Mouse (Mus musculus) c-Kit-negative CD71-positive TER-119-positive erythroid progenitor cells, embryonic 14.5 days (primary cell): ENCODE measurements around the gene Katnal1.

Source experiments
- DNase-seq: peaks from one replicate; pipeline ENCODE4 v3.0.0-alpha.2; 2013; ENCODE audit warnings: low read depth, low spot score

Katnal1 gene

DNA sequence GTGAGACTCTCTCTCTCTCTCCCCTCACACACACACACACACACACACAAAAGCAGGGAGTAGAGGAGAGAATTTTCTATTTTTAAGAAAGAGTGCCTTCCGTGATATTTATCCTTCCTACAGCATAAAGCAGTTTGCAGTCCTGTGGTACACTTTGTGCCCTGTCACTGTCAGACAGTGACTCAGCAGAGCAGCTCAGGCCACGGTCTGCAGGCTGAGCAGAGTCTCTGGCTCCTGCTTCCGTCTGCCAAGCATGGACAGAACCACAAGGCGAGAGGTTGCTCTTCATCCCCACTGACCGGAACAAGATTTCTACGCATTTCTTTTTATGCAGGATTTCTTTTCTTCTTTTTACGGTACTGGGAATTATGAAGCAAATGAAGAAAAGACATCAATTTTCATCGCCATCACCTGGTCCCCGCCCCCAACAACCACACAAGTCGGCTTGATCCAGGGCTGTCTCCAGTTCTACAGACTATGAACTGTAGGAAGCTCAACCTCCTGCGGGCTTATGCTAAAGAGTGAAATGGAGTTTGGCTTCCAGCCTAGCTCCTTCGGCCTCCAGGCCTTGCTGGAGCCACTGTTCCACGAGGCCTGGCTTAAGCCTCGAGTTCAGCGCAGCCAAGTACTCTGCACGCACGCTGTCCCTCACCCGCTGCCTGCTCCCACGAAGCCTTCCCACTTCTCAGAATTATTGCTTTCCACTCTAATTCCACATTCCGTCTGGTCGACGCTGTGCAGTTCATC is 25.4 kb upstream of the Katnal1 start:
- DNase-seq: no peak

DNA sequence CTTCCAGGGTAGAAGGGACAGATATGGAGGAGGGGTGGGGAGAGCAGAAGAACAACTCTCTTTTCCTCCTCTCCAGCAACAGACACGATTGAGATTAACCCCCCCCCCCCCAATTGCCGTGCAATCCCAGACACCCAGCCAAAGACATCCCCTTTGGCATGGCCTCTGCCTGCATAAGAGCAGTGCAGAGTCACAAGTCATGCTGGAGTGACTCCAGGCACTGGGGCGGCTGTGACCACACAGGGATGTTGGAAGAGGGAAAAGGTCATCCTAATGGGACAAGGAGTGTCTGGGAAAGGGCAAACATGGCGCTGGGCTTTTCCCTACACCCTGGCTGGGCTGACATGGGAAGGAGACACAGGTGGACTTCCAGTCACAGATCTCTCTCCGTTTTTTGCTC is 24.0 kb upstream of the Katnal1 start:
- no peak for DNase-seq

DNA sequence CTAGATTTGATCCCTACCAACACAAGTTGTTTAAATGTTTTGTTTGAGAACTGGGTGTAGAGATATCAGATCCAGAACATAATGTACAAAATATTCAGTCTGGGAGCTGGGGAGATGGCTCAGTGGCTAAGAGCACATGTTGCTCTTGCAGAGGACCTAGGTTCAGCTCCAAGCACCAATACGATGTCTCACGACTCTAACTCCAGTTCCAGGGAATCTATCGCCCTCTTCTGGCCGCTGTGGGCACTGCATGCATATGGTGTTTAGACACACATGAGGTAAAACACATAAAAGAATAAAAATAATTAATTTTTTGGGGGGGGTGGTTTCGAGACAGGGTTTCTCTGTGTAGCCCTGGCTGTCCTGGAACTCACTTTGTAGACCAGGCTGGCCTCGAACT is 23.3 kb upstream of the Katnal1 start:
- DNase-seq: no peak

DNA sequence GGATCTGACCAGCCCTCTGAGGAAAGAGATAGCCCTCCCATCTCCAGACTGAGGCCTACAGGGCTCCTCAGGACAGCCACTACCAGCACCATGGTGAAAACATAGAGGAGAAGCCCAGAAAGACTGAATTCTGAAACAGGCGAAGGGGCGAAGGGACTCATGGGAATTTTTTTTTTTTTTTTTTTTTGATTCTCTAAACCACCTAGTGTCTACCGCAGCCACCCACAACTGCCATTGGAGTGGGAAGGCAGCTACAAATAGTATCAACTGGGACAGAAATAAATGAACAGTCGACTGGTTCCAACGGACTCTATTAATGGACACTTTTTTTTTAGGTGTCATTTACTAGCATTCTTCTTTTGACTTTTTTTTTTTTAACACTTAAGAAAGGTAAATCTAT is 22.2 kb upstream of the Katnal1 start:
- no peak for DNase-seq

DNA sequence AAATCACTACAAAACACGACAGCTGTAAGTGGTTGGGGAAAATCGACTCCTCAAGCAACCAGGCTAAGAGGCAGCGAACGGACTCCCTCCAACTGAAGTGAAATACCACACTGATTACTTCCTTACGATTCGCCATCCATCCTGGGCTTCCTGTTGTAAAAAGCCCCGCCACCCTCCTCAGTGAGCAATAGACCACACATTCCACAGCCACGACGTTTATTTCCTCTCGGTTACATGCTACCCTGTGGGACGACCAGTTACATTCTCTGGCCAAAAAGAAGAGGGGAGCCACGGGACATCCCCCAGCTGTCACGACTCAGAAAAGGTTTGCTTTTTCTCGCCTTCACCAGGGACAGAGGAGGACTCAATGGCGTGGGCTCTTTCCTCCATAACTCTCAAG is 20.9 kb upstream of the Katnal1 start:
- no peak for DNase-seq

DNA sequence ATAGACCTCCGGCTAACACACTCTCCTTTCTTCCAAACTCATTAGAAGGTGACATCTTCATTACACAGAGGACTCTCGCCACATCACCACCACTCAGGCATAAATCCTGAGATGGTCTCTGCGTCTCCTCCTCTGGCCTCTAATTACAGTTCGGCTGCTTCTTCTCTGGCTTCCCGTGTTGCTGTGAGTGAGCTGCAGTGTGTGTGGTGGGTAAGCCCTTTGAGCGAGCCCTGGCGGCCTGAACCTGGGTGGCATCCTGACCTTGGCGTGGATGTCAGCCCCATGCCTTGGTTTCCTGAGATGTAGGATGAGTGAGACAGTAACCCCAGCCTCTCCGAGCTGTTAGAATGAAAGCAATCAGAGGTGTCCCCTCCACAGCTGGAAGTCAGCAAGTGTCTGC is 19.5 kb upstream of the Katnal1 start:
- no peak for DNase-seq

DNA sequence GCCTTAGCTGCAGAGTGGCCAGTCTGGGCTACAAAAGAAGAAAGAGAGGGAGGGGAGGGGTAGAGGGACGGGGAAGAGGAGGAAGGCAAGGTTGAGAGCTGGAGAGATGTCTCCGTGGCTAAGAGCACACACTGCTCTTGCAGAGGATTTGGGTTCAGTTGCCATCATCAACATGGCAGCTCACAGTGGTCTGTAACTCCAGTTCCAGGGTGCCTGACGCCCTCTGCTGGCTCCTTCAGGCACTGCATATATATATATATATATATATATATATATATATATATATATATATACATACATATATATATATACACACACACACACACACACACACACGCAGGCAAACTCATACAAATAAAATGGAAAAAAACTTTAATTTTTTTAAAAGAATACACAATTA is 18.3 kb upstream of the Katnal1 start:
- DNase-seq: no peak

DNA sequence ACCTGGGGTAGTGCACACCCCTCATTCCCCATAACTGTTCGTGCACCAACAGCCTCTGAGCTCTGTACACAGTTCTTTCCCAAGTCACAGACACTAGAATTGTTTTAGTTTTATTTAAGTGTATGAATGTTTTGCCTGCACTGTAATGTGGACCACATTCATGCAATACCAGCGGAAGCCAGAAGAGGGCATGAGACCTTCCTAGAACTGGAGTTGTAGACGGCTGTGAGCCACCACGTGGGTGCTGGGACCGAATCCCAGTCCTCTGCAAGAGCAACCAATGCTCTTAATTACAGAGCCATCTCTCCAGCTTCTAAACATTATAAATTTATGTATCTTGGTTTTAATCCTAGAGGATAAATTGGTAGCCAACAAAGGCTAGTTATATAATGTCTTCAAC is 17.7 kb upstream of the Katnal1 start:
- DNase-seq: no peak

DNA sequence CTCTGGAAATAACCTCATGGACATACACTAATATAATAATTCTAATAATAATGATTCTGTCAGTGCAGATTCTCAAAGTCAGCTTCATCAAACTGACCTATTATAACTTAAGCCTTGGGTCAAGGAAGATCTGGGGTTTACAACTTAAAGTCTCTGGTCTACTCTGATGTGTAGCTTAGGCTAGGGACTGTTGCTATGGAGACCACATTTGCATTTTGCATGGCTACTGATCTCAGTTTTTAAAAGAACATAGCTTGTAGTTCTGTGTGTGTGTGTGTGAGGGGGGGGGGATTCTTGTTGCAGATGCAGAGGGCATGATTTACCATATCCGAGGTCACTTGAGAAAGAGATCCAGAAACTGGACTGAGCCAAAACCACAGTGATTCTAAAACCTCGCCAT is 16.6 kb upstream of the Katnal1 start:
- no peak for DNase-seq

DNA sequence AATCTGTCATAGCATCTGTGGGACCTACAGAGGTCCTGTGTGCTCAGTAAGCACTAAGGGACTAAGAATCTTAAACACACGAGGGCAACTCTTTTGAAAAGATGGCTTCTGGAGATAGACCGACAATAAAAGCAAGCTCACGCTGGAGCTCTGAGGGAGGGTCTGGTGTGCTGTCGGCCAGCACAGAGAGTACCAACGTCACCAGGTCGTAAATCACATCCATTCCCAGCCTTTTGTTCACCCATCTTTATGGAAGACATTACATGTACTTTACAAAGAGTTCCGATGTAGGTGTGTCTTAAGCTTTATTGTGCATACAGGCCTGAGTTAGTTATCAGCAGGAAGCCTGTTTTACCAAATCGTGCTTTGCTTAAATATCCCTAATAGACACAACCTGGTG is 14.9 kb upstream of the Katnal1 start:
- DNase-seq: no peak

DNA sequence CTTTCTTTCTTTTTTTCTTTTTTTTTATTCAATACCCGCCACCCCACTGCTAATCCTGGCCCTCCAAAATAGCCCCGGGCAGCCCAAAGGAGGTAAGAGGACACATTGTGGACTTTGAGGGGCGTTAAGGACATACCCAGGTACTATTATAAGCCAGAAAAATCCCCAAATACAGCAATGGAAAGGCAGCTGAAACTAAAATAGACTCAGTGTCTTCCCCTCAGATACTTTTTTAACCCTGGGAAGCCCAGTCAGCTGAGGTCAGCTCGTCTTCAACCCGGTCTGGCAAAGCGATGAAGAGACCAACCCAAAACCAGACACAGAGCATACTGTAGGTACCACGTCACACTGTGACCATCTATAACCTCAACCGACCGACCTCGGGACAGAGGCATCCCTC is 14.3 kb upstream of the Katnal1 start:
- DNase-seq: no peak

DNA sequence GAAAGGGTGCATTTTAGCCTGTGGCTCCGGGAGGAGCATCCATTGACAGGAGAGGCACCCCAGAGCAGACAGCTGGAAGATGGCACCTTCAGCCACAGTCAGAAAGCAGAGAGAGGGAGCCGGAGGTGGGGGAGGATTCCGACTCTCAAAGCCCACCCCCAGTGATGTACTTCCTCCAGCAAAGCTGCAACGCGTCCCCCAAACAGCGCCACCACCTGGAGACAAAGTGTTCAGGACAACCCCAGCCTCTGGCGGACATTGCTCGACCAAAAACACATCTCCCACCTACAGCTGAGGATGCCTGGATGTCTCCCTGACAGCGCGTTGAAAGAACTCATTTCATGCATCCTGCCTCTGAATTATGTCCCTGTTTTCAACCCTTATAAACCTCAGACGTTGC is 13.8 kb upstream of the Katnal1 start:
- no peak for DNase-seq

DNA sequence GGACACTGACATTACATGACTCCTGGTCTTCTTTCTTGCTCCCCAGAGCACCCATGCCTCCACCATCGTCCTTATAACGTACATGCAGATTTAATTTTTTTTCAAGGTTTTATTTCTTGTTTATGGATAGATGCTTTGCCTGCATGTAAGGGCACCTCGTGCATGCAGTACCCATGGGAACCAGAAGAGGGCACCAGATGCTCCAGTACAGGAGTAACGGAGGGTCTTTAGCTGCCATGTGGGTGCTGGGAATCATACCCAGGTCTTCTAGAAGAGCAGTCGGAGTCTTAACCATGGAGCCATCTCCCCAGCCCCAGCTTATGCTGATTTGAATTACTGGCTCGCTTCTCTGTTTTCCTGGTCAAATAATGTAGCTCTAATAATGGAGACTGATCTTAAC is 13.2 kb upstream of the Katnal1 start:
- DNase-seq: no peak

DNA sequence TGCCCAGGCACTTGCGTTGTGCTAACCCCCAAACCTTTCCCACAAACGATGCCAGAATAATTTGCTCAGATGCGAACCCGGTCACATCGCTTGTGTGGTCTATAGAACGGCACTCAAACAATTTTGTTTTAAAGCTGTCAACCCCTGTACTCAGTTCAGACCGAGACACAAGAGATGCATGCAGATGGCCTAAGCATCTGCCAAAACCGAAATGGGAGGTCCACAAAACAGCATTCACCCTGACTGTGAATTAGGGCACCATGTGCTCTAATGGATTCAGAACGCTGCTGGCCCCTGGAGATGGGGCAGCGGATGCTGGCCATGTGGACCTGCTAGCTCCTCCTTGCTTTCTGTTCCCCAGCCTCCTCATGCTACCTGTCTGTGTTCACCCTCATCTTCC is 12.7 kb upstream of the Katnal1 start:
- DNase-seq: no peak

DNA sequence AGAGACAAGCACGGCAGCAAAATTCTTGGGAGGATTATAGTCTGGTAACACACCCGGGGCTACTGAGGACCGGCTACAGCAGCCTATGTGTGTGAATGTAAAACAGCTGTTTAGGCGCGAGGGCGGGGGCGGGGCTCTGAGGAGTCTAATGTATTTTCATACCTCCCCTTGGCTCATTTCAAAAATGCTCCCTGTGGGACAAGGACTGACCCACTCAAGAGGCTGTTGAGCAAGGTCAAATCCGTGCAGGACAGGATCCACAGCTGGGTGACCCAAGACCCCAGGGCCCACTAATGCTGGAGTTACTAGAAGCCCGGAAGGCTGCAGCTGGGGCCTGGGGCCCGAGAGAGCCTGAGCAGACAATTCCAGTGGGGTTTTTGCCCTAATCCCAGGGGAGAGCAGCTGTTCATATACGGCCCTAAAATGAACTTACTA is 10.8 kb upstream of the Katnal1 start:
- DNase-seq: no peak

DNA sequence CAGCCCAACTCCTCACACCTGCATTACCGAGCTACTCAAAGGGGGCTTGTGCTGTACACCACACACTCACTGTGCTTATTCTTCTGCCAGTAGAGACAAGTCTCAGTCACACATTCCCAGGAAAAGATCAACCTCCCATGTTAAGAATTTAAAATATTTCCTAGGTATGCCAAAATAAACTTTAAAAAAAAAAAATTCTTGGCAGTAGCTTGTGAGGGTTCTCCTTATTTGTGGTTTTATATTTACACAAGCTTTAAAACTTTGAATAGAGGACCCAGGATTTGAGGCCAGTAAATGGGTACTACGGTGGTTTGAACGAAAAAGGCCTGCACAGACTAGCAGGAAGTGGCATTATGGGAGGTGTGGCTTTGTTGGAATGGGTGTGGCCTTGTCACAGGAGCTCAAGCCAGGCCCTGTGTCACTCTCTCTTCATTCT is 7.4 kb upstream of the Katnal1 start:
- DNase-seq: no peak

DNA sequence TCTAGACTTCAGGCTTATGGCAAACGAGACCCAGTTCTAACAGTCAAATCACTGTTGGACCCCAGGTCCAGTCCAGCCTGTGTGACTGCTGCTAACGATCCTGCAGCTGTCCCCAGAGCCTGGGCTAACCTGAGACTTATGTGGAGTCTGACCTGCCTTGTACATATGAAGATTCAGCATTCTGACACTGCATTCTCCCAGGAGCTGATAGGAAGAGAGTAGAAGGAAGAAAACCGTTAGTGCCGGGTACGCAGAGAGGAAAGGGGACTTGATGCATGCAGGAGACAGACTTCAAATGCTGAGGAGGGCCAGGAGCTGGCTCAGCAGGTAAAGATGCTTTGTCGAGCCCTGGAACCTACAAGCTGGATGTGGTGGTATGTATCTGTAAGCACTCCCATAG is 6.8 kb upstream of the Katnal1 start:
- DNase-seq: no peak

DNA sequence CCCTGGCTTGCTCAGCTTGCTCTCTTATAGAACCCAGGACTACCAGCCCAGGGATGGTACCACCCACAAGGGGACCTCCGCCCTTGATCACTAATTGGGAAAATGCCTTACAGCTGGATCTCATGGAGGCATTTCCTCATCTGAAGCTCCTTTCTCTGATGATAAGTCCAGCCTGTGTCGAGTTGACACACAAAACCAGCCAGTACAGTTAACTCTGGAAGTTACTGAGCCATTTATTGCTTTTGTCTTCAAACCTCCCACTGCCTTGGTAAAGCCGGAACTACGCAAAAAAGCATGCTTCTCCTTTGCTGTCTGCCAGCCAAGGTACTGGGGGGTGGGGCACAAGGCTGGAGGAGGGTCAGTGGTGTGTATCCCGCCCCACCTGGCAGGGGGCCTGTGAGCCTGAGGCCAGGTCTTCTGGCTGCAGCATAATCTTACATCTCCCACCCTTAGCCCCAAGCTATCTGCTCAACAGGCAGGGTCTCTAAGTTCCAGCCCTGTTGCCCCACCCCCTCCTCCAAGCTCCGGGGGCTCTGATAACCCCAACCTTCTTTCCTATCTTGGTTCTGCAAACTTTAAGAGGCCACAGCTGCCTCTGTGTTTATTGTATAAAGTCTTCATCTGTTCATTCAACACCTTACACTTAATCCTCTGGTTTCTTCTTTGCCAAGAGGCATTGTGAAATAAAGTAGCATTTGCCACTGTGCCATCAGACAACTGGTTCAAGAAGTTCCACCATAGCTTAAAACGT is 6.1 kb upstream of the Katnal1 start:
- no peak for DNase-seq

DNA sequence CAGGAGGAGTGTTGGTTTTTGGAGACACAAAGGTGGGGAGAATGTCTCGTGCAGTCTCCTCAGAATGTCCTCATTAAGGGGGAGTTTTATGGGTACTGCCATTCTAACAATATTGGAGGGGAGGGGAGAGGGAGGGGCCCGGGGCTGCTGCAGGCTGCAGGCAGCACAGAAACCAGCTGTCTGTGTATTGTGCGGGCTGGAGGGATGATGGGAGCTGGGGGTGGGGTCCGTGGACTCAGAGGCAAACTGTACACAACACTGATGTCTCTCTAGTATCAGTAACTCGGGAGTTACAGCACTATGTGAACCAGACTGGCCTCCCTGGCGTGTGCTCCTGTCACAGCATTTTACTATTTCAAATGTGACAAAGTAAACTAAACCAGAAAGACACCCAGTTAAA is 5.3 kb upstream of the Katnal1 start:
- DNase-seq: no peak

DNA sequence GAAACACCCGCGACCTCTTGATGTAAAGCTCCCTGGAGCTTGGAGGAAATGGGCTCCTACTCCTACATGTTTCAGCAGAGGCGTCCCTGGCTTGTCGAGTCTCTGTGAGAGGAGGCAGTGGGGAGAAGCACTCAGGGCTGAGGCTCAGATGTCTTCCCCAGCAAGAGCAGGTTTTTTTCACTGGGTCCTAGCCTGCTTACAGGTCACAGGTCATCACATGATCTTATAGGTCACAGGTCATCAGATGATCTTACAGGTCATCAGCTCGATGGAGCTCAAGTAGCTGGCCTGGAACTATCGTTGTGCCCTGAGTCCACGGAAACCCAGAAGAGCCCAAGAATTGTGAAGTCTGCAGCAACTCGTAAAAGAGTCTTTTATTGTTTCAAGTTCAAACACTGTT is 4.6 kb upstream of the Katnal1 start:
- no peak for DNase-seq

DNA sequence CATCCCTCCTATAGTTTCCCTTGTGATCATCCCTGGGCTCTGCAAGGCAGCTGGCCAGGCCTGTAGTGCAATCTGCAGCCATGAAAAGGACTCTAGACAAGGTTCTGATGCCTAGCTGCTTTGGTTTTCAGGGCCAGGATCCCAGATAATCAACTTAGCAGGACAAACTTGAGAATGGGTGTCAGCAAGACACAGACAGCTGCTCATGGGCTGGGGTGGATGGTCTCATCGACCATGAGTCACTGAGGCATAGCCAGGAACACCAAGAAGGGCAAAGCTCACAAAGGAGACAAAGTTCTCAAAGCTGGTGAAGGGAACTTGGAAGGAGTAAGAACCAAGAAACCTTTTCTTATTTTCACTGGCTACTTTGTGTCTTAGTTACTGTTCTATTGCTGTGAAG is 2.2 kb upstream of the Katnal1 start:
- DNase-seq: no peak

DNA sequence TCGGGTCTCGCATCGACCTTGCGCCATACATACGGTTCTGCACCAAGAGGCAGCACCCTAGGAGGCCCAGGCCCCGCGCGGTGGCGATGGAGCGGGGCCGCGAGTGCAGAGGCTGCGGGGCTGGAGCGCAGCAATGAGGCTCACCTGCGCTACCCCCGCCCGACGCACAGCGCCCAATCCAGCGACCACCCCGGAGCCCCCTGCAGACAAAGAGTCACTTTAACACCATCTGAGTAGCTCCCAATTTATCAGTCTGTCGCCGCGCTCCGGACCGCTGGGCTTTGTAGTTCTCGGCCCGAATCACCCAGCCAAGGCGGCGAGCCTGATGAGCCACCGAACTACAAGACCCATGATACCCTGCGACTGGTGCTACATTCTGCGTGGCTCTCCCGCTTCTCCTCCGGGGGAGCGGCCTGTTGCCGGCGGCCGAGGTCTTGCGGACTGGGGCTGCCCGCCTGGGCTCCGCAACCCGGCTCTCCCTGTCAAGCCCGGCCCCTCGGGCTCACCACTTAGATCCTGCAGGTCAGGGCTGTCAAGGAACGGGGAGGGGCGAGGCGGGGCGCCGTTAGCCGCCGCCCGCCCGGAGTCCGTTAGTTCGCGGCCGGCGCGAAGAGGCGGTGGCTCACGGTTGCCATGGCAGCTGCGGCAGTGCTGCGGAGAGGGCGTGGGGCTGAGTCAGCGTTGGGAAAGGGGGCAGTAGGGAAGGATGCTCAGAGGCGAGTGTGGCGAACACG is 571 bp downstream of the Katnal1 start:
- DNase-seq: peak; percentile 87
